Mouse (Mus musculus): ENCODE results near the gene Proser3. TPM values are rescaled to one million over a fixed set of nuclear protein-coding genes. Genes with fewer than 3 reads are reported as not detected.

Gene Proser3
- total RNA-seq, 4 experiments from 2014 or later, result 9.1 to 13.4 (median 10.0) TPM

Small RNAs within 50 kb of the gene (microRNA-seq; reads per million reads assigned to microRNA genes)
- gene Gm38670 (1.0 to 1.6 reads per million in 2 experiments), gene Mir3569 (0.34 to 0.35 reads per million in 2 experiments)

Other genes starting within 250 kb of the Proser3 start
- 100 to 1,000 TPM in 1 of 4 experiments, 10 to 100 TPM in 3; 60.5 to 112 (median 82.7) TPM for gene Alkbh6, start 243.6 kb downstream of the Proser3 start, total RNA-seq (2022)
- gene Syne4, start 237.5 kb downstream of the Proser3 start, total RNA-seq (2022), result 100 to 1,000 TPM in 1 of 4 experiments, 10 to 100 TPM in 3; 22.5 to 102 (median 57.8) TPM
- 1 to 10 TPM in 3 of 4 experiments, under 1 TPM in 1; 0.87 to 2.2 (median 1.8) TPM for gene E130208F15Rik, start 230.6 kb downstream of the Proser3 start, total RNA-seq (2022)
- 10 to 100 TPM; 13.9 to 18.4 (median 16.1) TPM for gene Sdhaf1, start 228.4 kb downstream of the Proser3 start, total RNA-seq (2022)
- gene Lrfn3, start 189.5 kb downstream of the Proser3 start, total RNA-seq (2022), result 10 to 100 TPM; 11.5 to 15.8 (median 12.7) TPM
- 10 to 100 TPM; 31.8 to 65.8 (median 51.1) TPM for gene Tyrobp, start 138.5 kb downstream of the Proser3 start, total RNA-seq (2022)
- gene Hcst, start 132.4 kb downstream of the Proser3 start, total RNA-seq (2022), result 1 to 10 TPM in 3 of 4 experiments, under 1 TPM in 1; 0.98 to 2.3 (median 1.4) TPM
- gene Nfkbid, start 130.6 kb downstream of the Proser3 start, total RNA-seq (2022), result 1 to 10 TPM in 3 of 4 experiments, under 1 TPM in 1; 0.73 to 2.4 (median 1.7) TPM
- gene Aplp1, start 106.8 kb downstream of the Proser3 start, total RNA-seq (2022), result 10 to 100 TPM; 45.2 to 59.3 (median 46.7) TPM
- gene Kirrel2, start 94.6 kb downstream of the Proser3 start, total RNA-seq (2022), result not detected
- gene Nphs1, start 94.0 kb downstream of the Proser3 start, total RNA-seq (2022), result not detected
- under 1 TPM in 1 of 4 experiments, not detected in 3; 0.56 TPM for gene Prodh2, start 58.7 kb downstream of the Proser3 start, total RNA-seq (2022)
- gene Arhgap33, start 17.2 kb downstream of the Proser3 start, total RNA-seq (2022), result 1 to 10 TPM; 2.2 to 9.4 (median 6.4) TPM
- 10 to 100 TPM; 23.5 to 56.3 (median 32.4) TPM for gene Hspb6, start 121 bp downstream of the Proser3 start, total RNA-seq (2022)
- 10 to 100 TPM; 56.1 to 65.5 (median 61.7) TPM for gene Lin37, start 7.5 kb upstream of the Proser3 start, total RNA-seq (2022)
- gene U2af1l4, start 11.0 kb upstream of the Proser3 start, total RNA-seq (2022), result 10 to 100 TPM; 70.4 to 83.6 (median 73.1) TPM
- gene Gm49396, start 11.0 kb upstream of the Proser3 start, total RNA-seq (2022), result 10 to 100 TPM in 1 of 4 experiments, 1 to 10 TPM in 3; 2.9 to 11.3 (median 7.4) TPM
- gene Psenen, start 11.3 kb upstream of the Proser3 start, total RNA-seq (2022), result 100 to 1,000 TPM; 146 to 179 (median 164) TPM
- 1 to 10 TPM; 2.1 to 7.9 (median 3.6) TPM for gene Igflr1, start 13.1 kb upstream of the Proser3 start, total RNA-seq (2022)
- gene Kmt2b, start 36.4 kb upstream of the Proser3 start, total RNA-seq (2022), result 10 to 100 TPM; 36.8 to 65.3 (median 57.0) TPM
- gene Zbtb32, start 46.6 kb upstream of the Proser3 start, total RNA-seq (2022), result 1 to 10 TPM in 1 of 4 experiments, under 1 TPM in 1, not detected in 2; 0.73 to 1.8 TPM
- under 1 TPM in 3 of 4 experiments, not detected in 1; 0.27 to 0.34 (median 0.31) TPM for gene Upk1a, start 60.5 kb upstream of the Proser3 start, total RNA-seq (2022)
- 1,000 to 10,000 TPM in 2 of 4 experiments, 100 to 1,000 TPM in 2; 538 to 1,102 (median 895) TPM for gene Cox6b1, start 73.9 kb upstream of the Proser3 start, total RNA-seq (2022)
- not detected for gene Etv2, start 83.6 kb upstream of the Proser3 start, total RNA-seq (2022)
- gene Rbm42, start 98.0 kb upstream of the Proser3 start, total RNA-seq (2022), result 10 to 100 TPM; 76.5 to 93.6 (median 85.1) TPM
- gene Haus5, start 112.7 kb upstream of the Proser3 start, total RNA-seq (2022), result 10 to 100 TPM in 3 of 4 experiments, 1 to 10 TPM in 1; 7.7 to 17.6 (median 12.1) TPM
- gene Pmis2, start 119.3 kb upstream of the Proser3 start, total RNA-seq (2022), result under 1 TPM in 1 of 4 experiments, not detected in 3; 0.75 TPM
- gene 2200002J24Rik, start 146.6 kb upstream of the Proser3 start, total RNA-seq (2022), result 10 to 100 TPM in 1 of 4 experiments, 1 to 10 TPM in 3; 2.5 to 12.3 (median 5.8) TPM
- gene Atp4a, start 159.9 kb upstream of the Proser3 start, total RNA-seq (2022), result 10 to 100 TPM in 2 of 4 experiments, 1 to 10 TPM in 2; 2.9 to 15.5 (median 9.4) TPM
- gene Tmem147, start 177.2 kb upstream of the Proser3 start, total RNA-seq (2022), result 100 to 1,000 TPM; 179 to 210 (median 202) TPM
- not detected for gene Gapdhs, start 191.4 kb upstream of the Proser3 start, total RNA-seq (2022)
- gene Sbsn, start 199.2 kb upstream of the Proser3 start, total RNA-seq (2022), result 100 to 1,000 TPM; 213 to 399 (median 309) TPM
- gene Dmkn, start 211.5 kb upstream of the Proser3 start, total RNA-seq (2022), result 1 to 10 TPM; 2.7 to 4.6 (median 4.2) TPM
- not detected for gene Krtdap, start 235.6 kb upstream of the Proser3 start, total RNA-seq (2022)

Data from adrenal gland, adult 8-10 months (tissue).